ENCODE assay signal across 25 mouse cellular contexts in genomic region chr16:21991774-21992173, GRCm38 (mm10). TPM values are rescaled to one million over a fixed set of nuclear protein-coding genes. Genes with fewer than 3 reads are reported as not detected.
"Had no signal": no experiment of that assay in that cellular context is flagged by ENCODE, and none has a peak within 500 bp of the region (broad histone marks: within the 10 kb centered on the region; RNA-seq: fewer than 3 reads in every experiment).

No protein-coding gene starts in this region.

- DNase-seq: gastrocnemius, postnatal 14 days; gastrocnemius, postnatal 36 days; heart, adult 18-20 months; heart, postnatal 14 days; heart, postnatal 36 days; kidney, adult 18-20 months; kidney, adult 8-10 months; kidney, postnatal 10 days; kidney, postnatal 25 days; kidney, postnatal 4 days; liver; liver, embryonic 13.5 days had no signal

- H3K36me3 ChIP-seq: heart, embryonic 13.5 days; heart, embryonic 15.5 days; hindbrain, embryonic 13.5 days; limb, embryonic 10.5 days; limb, embryonic 12.5 days; liver, embryonic 13.5 days had no signal

- H3K9me3 ChIP-seq: heart, embryonic 13.5 days; heart, embryonic 15.5 days; hindbrain, embryonic 13.5 days; limb, embryonic 10.5 days; limb, embryonic 12.5 days; liver, embryonic 13.5 days had no signal

- H3K4me2 ChIP-seq: heart, embryonic 11.5 days; heart, embryonic 13.5 days; heart, embryonic 15.5 days; hindbrain, embryonic 13.5 days; limb, embryonic 12.5 days; liver, embryonic 11.5 days; liver, embryonic 13.5 days had no signal

- H3K4me3 ChIP-seq: heart, embryonic 13.5 days; heart, embryonic 15.5 days; hindbrain, embryonic 13.5 days; layer of hippocampus, adult 2 months; left cerebral cortex, adult 2 months; limb, embryonic 10.5 days; limb, embryonic 12.5 days; liver, embryonic 13.5 days had no signal

- H3K9ac ChIP-seq: heart, embryonic 13.5 days; heart, embryonic 15.5 days; hindbrain, embryonic 13.5 days; limb, embryonic 12.5 days; liver, embryonic 13.5 days had no signal

- ATAC-seq: hindbrain, embryonic 16.5 days; inflammation-experienced regulatory T-cells, adult 6 months had no signal

- H3K27ac ChIP-seq: heart, embryonic 13.5 days; heart, embryonic 15.5 days; hindbrain, embryonic 13.5 days; layer of hippocampus, adult 2 months; left cerebral cortex, adult 2 months; limb, embryonic 10.5 days; limb, embryonic 12.5 days; liver, embryonic 13.5 days had no signal

- H3K27me3 ChIP-seq: heart, embryonic 13.5 days; heart, embryonic 15.5 days; liver, embryonic 13.5 days had no signal

RNA-seq across cellular contexts. Expression of gene Liph, which starts 3.7 kb away (rescaled TPM):
- total RNA-seq: gastrocnemius, adult 8-10 months; gastrocnemius, postnatal 36 days; heart, adult 8-10 months; heart, postnatal 36 days had no signal
